Mouse (Mus musculus): Measurements from ENCODE around the gene Snrnp25. TPM values are rescaled to one million over a fixed set of nuclear protein-coding genes. Genes with fewer than 3 reads are reported as not detected.

The Snrnp25 gene
- polyA plus RNA-seq, 1 experiment: not detected

DNA sequence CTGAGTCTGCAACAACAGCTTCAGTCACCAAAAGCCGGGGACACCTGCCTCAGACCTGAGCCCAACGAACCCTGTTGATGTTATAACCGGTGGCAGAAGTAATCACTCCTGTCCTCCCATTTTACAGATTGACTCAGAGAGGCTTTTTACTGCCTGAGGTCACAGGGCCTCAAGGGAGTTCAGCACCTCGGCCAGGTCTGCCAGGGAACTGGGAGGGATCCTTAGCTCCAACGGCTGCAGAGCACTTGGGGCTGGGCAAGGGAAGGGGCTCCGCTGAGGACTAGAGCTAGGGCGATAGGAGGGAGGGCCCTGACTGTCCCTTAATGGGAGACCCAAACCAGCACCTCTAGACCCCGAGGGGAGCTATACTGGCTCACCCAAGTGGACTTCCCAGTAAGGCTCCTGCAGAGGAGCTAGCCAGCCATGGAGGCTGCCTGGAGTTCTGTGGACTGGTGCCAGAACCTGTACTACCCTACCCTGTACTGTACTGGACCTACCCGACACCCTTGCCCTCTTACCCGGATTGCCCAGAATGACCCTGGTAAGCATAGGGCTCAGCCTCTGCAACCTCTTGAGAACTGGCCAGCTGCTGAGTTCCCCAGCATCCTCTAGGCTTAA is 15.5 kb downstream of the Snrnp25 start:
- TF ChIP-seq POLR2A (IDR thresholded peaks at IDR 0.05; ENCODE audit: insufficient read depth, low read depth, low read length): no peak
- TF ChIP-seq CTCF (IDR thresholded peaks at IDR 0.05; ENCODE audit: insufficient read depth, low read depth, low read length): no peak
- H3K4me1 ChIP-seq (ENCODE audit: control insufficient read depth, insufficient read depth, low read length): peaks cover 32% of the 10 kb centered on the region
- peak overlapping the region; percentile 72; the same call in 1 of the 2 replicates for H3K4me3 ChIP-seq (ENCODE audit: insufficient read depth, low read depth, low read length)
- no peak overlapping the region for H3K27ac ChIP-seq (ENCODE audit: insufficient read depth, low read depth, low read length)
- WGBS: 73% methylated on average over 10 of the region's 10 CpGs

DNA sequence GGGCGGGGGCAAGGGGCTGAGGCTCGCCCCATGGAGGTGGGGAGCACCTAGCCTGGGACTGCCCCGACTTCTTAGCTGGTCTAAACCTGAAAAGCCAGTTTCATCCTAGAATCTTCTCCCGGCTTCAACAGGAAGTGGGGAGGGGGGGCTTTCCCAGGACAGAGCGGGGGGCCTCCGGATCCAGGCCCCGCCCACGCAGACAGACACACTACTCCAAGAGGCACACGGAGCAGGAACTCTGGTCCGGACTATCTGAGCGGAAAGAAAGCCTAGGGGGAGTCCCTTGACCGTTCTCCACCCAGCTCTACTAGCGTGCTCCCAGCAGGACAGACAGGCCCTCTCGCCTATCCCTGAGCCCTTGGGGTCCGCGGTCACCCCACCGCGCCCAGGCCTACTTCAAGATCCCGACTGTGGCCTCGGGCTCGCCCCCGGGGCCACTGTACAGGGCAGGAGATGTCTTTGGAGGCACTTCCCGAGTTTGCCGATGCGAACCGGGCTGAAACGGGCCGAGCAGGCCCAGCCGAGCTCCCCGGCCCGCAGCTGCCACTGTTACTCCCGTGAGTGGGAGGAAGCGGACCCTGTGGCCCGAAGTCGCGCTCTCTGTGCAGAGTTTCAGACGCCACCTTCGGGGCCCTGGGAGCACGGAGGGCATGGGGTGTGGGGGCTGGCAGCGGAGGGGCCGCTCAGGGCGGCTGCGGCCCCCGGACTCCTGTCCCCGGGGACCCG is 16.2 kb downstream of the Snrnp25 start:
- Histone ChIP-seq H3K4me3 (ENCODE audit: insufficient read depth, low read depth, low read length) (peak overlapping the region; percentile 72), H3K4me1 (ENCODE audit: control insufficient read depth, insufficient read depth, low read length) (peaks cover 37% of the 10 kb centered on the region), H3K27ac (ENCODE audit: insufficient read depth, low read depth, low read length) (peak overlapping the region; percentile 33)
- WGBS: 7% methylated on average over 46 of the region's 46 CpGs
- TF ChIP-seq POLR2A (IDR thresholded peaks at IDR 0.05; ENCODE audit: insufficient read depth, low read depth, low read length) (no peak), CTCF (IDR thresholded peaks at IDR 0.05; ENCODE audit: insufficient read depth, low read depth, low read length) (no peak)

DNA sequence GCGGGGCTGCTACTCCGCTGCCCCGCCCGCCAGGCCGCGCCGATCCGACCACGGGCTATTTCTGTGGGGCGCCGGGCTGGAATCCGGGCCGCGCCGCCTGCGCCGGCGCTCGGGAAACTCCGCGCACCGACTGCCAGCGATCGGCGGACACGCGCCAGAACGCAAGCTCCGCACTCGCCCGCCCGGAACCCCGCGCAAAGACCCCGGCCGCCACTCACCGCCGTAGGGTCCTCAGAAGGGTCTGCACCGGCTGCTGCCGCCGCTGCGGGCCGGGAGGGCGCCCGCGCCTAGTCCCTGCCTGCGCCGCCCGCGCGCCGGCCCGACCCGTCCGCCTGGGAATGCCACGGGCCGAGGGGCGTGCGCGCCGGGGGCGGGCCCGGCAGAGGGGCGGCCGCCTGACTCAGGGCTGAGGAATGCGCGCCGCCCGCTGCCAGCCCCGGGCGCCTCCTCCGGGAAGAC is 16.8 kb downstream of the Snrnp25 start, which contains the start of gene Rhbdf1:
TSS of gene Rhbdf1 (minus strand) at position 350 of the 459 bp plus-strand sequence.
- H3K27ac ChIP-seq (ENCODE audit: insufficient read depth, low read depth, low read length): peak within 1 kb of the TSS; percentile 33
- H3K4me1 ChIP-seq (ENCODE audit: control insufficient read depth, insufficient read depth, low read length): peaks cover 37% of the 10 kb centered on the region
- no peak for TF ChIP-seq POLR2A (IDR thresholded peaks at IDR 0.05; ENCODE audit: insufficient read depth, low read depth, low read length)
- TF ChIP-seq CTCF (IDR thresholded peaks at IDR 0.05; ENCODE audit: insufficient read depth, low read depth, low read length): no peak
- under 1% methylated on average over 72 of the region's 72 CpGs for WGBS
- H3K4me3 ChIP-seq (ENCODE audit: insufficient read depth, low read depth, low read length): peak within 1 kb of the TSS; percentile 72

DNA sequence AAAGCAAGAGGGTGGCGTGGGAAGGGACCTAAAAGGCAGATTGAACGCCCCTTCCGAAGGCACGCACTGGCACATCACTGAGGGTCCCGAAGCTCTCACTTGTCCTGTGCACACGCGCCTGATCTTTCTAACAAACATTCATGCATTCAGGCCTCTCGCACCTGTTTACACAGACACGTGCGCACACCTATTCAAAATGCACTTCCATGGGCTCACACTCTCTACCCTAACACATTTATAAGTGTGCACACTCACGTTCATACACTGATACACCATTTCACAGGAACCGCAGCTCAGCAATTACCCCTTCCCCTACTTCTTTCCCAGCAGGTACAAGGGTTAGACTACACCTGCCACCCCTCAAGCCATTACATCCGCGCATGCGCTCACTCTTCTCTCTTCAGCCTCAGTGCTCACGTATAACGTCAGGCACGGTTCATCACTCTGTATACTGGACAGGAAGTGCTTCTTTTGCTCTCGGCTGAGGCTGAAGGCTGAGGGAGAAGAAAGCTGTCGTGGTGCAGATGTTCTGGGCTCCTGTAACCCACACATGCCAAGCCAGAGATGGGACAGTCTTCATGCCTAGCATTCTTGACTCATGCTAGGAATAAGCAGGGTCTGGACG is 17.5 kb downstream of the Snrnp25 start:
- peak overlapping the region; percentile 72 for H3K4me3 ChIP-seq (ENCODE audit: insufficient read depth, low read depth, low read length)
- 21% methylated on average over 21 of the region's 21 CpGs for WGBS
- H3K4me1 ChIP-seq (ENCODE audit: control insufficient read depth, insufficient read depth, low read length): peaks cover 37% of the 10 kb centered on the region
- TF ChIP-seq CTCF (IDR thresholded peaks at IDR 0.05; ENCODE audit: insufficient read depth, low read depth, low read length) (no peak), POLR2A (IDR thresholded peaks at IDR 0.05; ENCODE audit: insufficient read depth, low read depth, low read length) (no peak)
- H3K27ac ChIP-seq (ENCODE audit: insufficient read depth, low read depth, low read length): no peak overlapping the region

DNA sequence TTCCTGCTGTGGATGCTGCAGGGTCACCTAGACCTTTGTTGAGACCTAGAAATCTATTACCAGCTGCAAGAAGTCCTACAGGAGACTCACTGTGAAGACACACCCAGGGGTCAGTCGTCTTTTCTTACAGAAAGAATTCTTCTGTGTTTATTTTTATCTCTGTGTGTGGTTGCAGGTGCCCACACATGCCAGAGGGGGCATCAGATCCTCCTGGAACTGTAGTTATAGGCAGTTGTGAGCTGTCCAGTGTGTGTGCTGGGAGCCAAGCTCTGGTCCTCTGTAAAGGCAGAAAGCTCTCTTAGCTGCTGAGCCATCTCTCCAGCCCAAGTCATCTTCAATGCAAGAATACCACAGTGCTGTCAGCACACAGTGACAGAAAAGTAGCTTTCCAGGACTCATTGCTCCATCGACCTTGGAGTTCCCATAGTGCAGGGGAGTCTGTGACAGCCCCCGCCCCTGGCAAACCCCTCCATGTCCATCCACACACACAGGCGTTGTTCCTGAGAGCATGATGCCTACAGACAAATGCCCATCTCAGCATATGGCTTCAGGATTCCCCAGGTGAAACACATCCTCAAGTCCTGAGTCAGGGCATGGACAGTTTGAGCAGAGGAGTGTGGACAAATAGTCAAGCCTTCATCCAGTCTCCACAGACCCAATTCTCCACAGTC is 18.2 kb downstream of the Snrnp25 start:
- Histone ChIP-seq H3K4me1 (ENCODE audit: control insufficient read depth, insufficient read depth, low read length) (peaks cover 37% of the 10 kb centered on the region), H3K27ac (ENCODE audit: insufficient read depth, low read depth, low read length) (no peak overlapping the region), H3K4me3 (ENCODE audit: insufficient read depth, low read depth, low read length) (no peak overlapping the region)
- no peak for TF ChIP-seq POLR2A (IDR thresholded peaks at IDR 0.05; ENCODE audit: insufficient read depth, low read depth, low read length)
- no peak for TF ChIP-seq CTCF (IDR thresholded peaks at IDR 0.05; ENCODE audit: insufficient read depth, low read depth, low read length)
- WGBS: 78% methylated on average over 4 of the region's 4 CpGs

DNA sequence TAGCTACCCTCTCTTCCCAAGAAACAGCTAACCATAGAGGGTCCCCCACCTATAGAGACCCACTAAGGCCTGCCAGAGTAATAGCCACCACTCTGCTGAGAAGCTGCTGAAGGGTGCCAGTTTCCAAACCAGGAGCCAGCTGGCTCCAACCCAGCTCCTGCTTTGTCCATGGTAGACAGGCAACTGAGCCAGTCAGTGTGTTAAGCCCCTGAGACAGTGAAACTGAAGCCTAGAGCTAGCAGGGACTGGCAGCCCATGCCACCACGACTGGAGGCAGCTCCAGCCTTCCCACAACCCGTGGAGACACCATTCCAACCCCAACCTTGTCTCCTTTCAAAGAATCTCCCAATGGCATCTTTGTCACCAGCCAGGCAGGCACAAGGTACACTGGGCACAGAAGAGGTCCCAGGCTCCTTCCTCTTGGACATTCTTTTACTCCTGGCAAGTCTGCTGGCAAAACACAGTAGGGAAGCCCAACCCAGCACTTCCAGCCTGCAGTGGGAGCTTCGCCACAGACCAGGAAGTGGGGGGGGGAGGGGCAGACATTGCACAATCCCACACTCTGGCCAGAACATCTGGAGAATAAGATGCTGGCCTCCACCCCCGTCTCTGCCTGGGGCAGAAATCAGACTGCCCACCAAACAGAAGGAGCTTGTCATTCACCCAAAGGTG is 19.4 kb downstream of the Snrnp25 start:
- 26% methylated on average over 4 of the region's 4 CpGs for WGBS
- TF ChIP-seq POLR2A (IDR thresholded peaks at IDR 0.05; ENCODE audit: insufficient read depth, low read depth, low read length) (no peak), CTCF (IDR thresholded peaks at IDR 0.05; ENCODE audit: insufficient read depth, low read depth, low read length) (no peak)
- H3K27ac ChIP-seq (ENCODE audit: insufficient read depth, low read depth, low read length): no peak overlapping the region
- H3K4me3 ChIP-seq (ENCODE audit: insufficient read depth, low read depth, low read length): no peak overlapping the region
- H3K4me1 ChIP-seq (ENCODE audit: control insufficient read depth, insufficient read depth, low read length): peaks cover 33% of the 10 kb centered on the region

DNA sequence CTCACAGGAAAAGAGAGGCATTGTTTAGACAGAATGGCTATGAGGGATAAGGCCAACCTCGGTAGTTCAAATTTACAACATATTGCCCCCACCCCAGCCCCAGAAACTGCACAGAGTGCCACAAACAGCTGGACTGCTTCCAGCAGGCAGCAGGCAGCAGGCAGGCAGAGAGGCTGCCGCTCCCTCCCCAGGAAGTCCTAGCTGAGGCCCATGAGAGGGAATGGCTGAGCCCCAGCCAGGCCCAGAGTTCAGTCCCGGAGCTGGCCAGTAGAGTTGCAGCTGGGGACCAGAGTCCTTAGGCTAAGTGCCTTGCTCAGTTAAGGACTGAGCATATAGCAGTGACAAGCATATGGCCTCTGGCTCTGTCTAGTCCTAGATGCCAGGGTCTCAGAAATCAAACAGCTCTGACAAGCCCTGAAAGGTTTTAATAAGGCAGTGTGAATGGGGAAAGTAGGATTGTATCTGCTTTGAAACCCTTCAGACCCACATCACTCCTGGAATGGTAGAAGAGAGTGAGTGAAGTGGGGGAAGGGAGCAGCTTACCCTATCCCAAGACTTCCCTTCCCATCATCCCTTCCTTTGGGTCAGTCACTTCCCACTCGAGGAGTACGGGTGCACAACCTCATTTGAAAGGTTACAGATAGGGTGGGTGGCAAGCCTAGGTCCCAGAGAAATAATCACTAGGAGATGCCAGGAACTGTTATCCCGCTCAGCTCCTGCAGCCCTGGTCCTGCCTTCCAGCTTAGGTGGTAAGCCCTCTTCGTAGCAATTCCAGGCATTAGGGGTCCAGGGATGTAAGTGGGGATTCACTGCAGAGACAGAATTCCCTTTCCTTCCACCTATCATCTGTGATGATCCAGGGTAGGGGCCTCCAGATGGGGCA is 20.2 kb downstream of the Snrnp25 start:
- Histone ChIP-seq H3K4me3 (ENCODE audit: insufficient read depth, low read depth, low read length) (no peak overlapping the region), H3K27ac (ENCODE audit: insufficient read depth, low read depth, low read length) (0 out of 2 replicates have a peak overlapping the region, but pooled peaks have one; percentile 8), H3K4me1 (ENCODE audit: control insufficient read depth, insufficient read depth, low read length) (peaks cover 33% of the 10 kb centered on the region)
- no peak for TF ChIP-seq CTCF (IDR thresholded peaks at IDR 0.05; ENCODE audit: insufficient read depth, low read depth, low read length)
- TF ChIP-seq POLR2A (IDR thresholded peaks at IDR 0.05; ENCODE audit: insufficient read depth, low read depth, low read length): no peak
- WGBS: 57% methylated on average over 7 of the region's 7 CpGs
